Mouse (Mus musculus): ENCODE measurements around the gene Armh1. TPM values are rescaled to one million over a fixed set of nuclear protein-coding genes. Genes with fewer than 3 reads are reported as not detected.

Gene Armh1
- polyA plus RNA-seq, 1 experiment: not detected

- Histone ChIP-seq H3K4me1 (ENCODE audit: control insufficient read depth, insufficient read depth, low read length) (no peaks in the 10 kb centered on the region; the same call in none of the 2 replicates), H3K27ac (ENCODE audit: control insufficient read depth, insufficient read depth, low read depth, low read length, poor library complexity) (no peak overlapping the region), H3K4me3 (replicated peaks; ENCODE audit: control insufficient read depth, low read depth, low read length) (no peak overlapping the region)
- WGBS: 83% methylated on average over 8 of the region's 8 CpGs
- TF ChIP-seq POLR2A (IDR thresholded peaks at IDR 0.05; ENCODE audit: borderline replicate concordance, control insufficient read depth, low read depth, low read length): no peak
- TF ChIP-seq CTCF (IDR thresholded peaks at IDR 0.05; ENCODE audit: control insufficient read depth, insufficient read depth, low read length): no peak
Observed at GRCm38 (mm10) chr4:117224122-117224521, 27.8 kb downstream of the Armh1 start.

GRCm38 (mm10) chr4:117223001-117223400 is 28.9 kb downstream of the Armh1 start:
- no peak for TF ChIP-seq POLR2A (IDR thresholded peaks at IDR 0.05; ENCODE audit: borderline replicate concordance, control insufficient read depth, low read depth, low read length)
- TF ChIP-seq CTCF (IDR thresholded peaks at IDR 0.05; ENCODE audit: control insufficient read depth, insufficient read depth, low read length): no peak
- no peak overlapping the region for H3K4me3 ChIP-seq (replicated peaks; ENCODE audit: control insufficient read depth, low read depth, low read length)
- 36% methylated on average over 5 of the region's 5 CpGs for WGBS
- no peaks in the 10 kb centered on the region; the same call in none of the 2 replicates for H3K4me1 ChIP-seq (ENCODE audit: control insufficient read depth, insufficient read depth, low read length)
- H3K27ac ChIP-seq (ENCODE audit: control insufficient read depth, insufficient read depth, low read depth, low read length, poor library complexity): no peak overlapping the region

- no peak overlapping the region for H3K4me3 ChIP-seq (replicated peaks; ENCODE audit: control insufficient read depth, low read depth, low read length)
- no peak for TF ChIP-seq CTCF (IDR thresholded peaks at IDR 0.05; ENCODE audit: control insufficient read depth, insufficient read depth, low read length)
- TF ChIP-seq POLR2A (IDR thresholded peaks at IDR 0.05; ENCODE audit: borderline replicate concordance, control insufficient read depth, low read depth, low read length): no peak
- 86% methylated on average over 9 of the region's 9 CpGs for WGBS
Observed at GRCm38 (mm10) chr4:117221836-117222235, 30.1 kb downstream of the Armh1 start.

GRCm38 (mm10) chr4:117220741-117221515 is 31.0 kb downstream of the Armh1 start:
- no peak overlapping the region for H3K4me3 ChIP-seq (replicated peaks; ENCODE audit: control insufficient read depth, low read depth, low read length)
- TF ChIP-seq POLR2A (IDR thresholded peaks at IDR 0.05; ENCODE audit: borderline replicate concordance, control insufficient read depth, low read depth, low read length): no peak
- no peak for TF ChIP-seq CTCF (IDR thresholded peaks at IDR 0.05; ENCODE audit: control insufficient read depth, insufficient read depth, low read length)
- WGBS: 48% methylated on average over 9 of the region's 9 CpGs
- H3K27ac ChIP-seq (ENCODE audit: control insufficient read depth, insufficient read depth, low read depth, low read length, poor library complexity): no peak overlapping the region
- no peaks in the 10 kb centered on the region; the same call in none of the 2 replicates for H3K4me1 ChIP-seq (ENCODE audit: control insufficient read depth, insufficient read depth, low read length)

More at GRCm38 (mm10) chr4:117221836-117222235, 30.1 kb downstream of the Armh1 start:
- Histone ChIP-seq H3K4me1 (ENCODE audit: control insufficient read depth, insufficient read depth, low read length) (no peaks in the 10 kb centered on the region; the same call in none of the 2 replicates), H3K27ac (ENCODE audit: control insufficient read depth, insufficient read depth, low read depth, low read length, poor library complexity) (no peak overlapping the region)

- no peak overlapping the region for H3K4me3 ChIP-seq (replicated peaks; ENCODE audit: control insufficient read depth, low read depth, low read length)
- no peaks in the 10 kb centered on the region; the same call in none of the 2 replicates for H3K4me1 ChIP-seq (ENCODE audit: control insufficient read depth, insufficient read depth, low read length)
- no peak overlapping the region for H3K27ac ChIP-seq (ENCODE audit: control insufficient read depth, insufficient read depth, low read depth, low read length, poor library complexity)
- TF ChIP-seq CTCF (IDR thresholded peaks at IDR 0.05; ENCODE audit: control insufficient read depth, insufficient read depth, low read length): peak; percentile 92
- no peak for TF ChIP-seq POLR2A (IDR thresholded peaks at IDR 0.05; ENCODE audit: borderline replicate concordance, control insufficient read depth, low read depth, low read length)
- 9% methylated on average over 10 of the region's 10 CpGs for WGBS
Observed at GRCm38 (mm10) chr4:117218517-117219219, 33.3 kb downstream of the Armh1 start.

GRCm38 (mm10) chr4:117217029-117217428 is 34.9 kb downstream of the Armh1 start:
- TF ChIP-seq CTCF (IDR thresholded peaks at IDR 0.05; ENCODE audit: control insufficient read depth, insufficient read depth, low read length): no peak
- no peak for TF ChIP-seq POLR2A (IDR thresholded peaks at IDR 0.05; ENCODE audit: borderline replicate concordance, control insufficient read depth, low read depth, low read length)
- H3K27ac ChIP-seq (ENCODE audit: control insufficient read depth, insufficient read depth, low read depth, low read length, poor library complexity): no peak overlapping the region
- WGBS: 77% methylated on average over 5 of the region's 5 CpGs

GRCm38 (mm10) chr4:117214250-117214649 is 37.7 kb downstream of the Armh1 start:
- no peak for TF ChIP-seq CTCF (IDR thresholded peaks at IDR 0.05; ENCODE audit: control insufficient read depth, insufficient read depth, low read length)
- no peak for TF ChIP-seq POLR2A (IDR thresholded peaks at IDR 0.05; ENCODE audit: borderline replicate concordance, control insufficient read depth, low read depth, low read length)
- Histone ChIP-seq H3K4me1 (ENCODE audit: control insufficient read depth, insufficient read depth, low read length) (no peaks in the 10 kb centered on the region; the same call in 1 of the 2 replicates), H3K27ac (ENCODE audit: control insufficient read depth, insufficient read depth, low read depth, low read length, poor library complexity) (no peak overlapping the region), H3K4me3 (replicated peaks; ENCODE audit: control insufficient read depth, low read depth, low read length) (no peak overlapping the region)
- 91% methylated on average over 6 of the region's 6 CpGs for WGBS

More at GRCm38 (mm10) chr4:117217029-117217428, 34.9 kb downstream of the Armh1 start:
- no peaks in the 10 kb centered on the region; the same call in none of the 2 replicates for H3K4me1 ChIP-seq (ENCODE audit: control insufficient read depth, insufficient read depth, low read length)
- no peak overlapping the region for H3K4me3 ChIP-seq (replicated peaks; ENCODE audit: control insufficient read depth, low read depth, low read length)
